Mouse (Mus musculus): ENCODE results near the gene Rap1gds1. TPM values are rescaled to one million over a fixed set of nuclear protein-coding genes. Genes with fewer than 3 reads are reported as not detected.

Gene Rap1gds1
- total RNA-seq, 2 experiments from 2014 or later: 27.1 to 30.3 TPM

GRCm38 (mm10) chr3:138889769-138890295 is 185.2 kb downstream of the Rap1gds1 start:
- no peak for DNase-seq
- intact Hi-C loops (cut with DNase I): loop anchor here (5.0 kb wide), 1 partner anchor 73 kb away; no protein-coding TSS in a partner anchor

GRCm38 (mm10) chr3:138889214-138889613 is 185.8 kb downstream of the Rap1gds1 start:
- intact Hi-C loops (cut with DNase I): no loop called here
- DNase-seq: no peak

- no peak for DNase-seq
- intact Hi-C loops (cut with DNase I): no loop called here
These were observed 188.9 kb downstream of the Rap1gds1 start for GRCm38 (mm10) chr3:138886121-138886520.

- no peak for DNase-seq
- intact Hi-C loops (cut with DNase I): no loop called here
These were observed 193.2 kb downstream of the Rap1gds1 start for GRCm38 (mm10) chr3:138881725-138882347.

GRCm38 (mm10) chr3:138880999-138881724 is 193.8 kb downstream of the Rap1gds1 start:
- DNase-seq: no peak

GRCm38 (mm10) chr3:138877741-138878140 is 197.3 kb downstream of the Rap1gds1 start:
- intact Hi-C loops (cut with DNase I): no loop called here
- no peak for DNase-seq

More at GRCm38 (mm10) chr3:138880999-138881724, 193.8 kb downstream of the Rap1gds1 start:
- intact Hi-C loops (cut with DNase I): no loop called here

- intact Hi-C loops (cut with DNase I): no loop called here
- no peak for DNase-seq
These were observed 198.1 kb downstream of the Rap1gds1 start for GRCm38 (mm10) chr3:138876931-138877361.

GRCm38 (mm10) chr3:138876418-138876817 is 198.6 kb downstream of the Rap1gds1 start:
- DNase-seq: no peak
- intact Hi-C loops (cut with DNase I): no loop called here

- intact Hi-C loops (cut with DNase I): no loop called here
- DNase-seq: no peak
These were observed 199.1 kb downstream of the Rap1gds1 start for GRCm38 (mm10) chr3:138875936-138876335.

Other genes starting within 250 kb of the Rap1gds1 start
- gene Stpg2, start 130.5 kb upstream of the Rap1gds1 start, total RNA-seq (2021): not detected